Mouse (Mus musculus): ENCODE results near the gene Ammecr1.

The Ammecr1 gene

DNA sequence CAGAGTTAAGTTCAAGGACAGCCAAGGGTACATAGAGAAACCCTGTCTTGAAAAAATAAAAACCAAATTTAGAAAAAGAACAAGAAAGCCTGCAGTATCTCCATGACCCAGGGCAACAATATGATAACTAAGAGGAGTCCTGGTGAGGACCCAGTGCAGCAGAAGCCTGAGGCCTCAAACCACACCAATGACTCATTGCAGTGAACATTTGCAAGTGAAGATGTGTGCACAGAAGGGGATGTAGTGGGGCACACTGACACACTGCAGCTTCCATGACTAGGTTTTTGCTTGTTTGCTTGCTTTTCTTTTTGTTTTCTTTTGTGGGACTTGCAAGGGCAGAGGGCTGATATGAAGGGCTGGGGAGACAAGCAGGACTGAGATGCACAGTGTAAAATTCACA lies 52.3 kb downstream of the Ammecr1 start:
- peak; percentile 2 for DNase-seq (ENCODE audit: low spot score)

DNA sequence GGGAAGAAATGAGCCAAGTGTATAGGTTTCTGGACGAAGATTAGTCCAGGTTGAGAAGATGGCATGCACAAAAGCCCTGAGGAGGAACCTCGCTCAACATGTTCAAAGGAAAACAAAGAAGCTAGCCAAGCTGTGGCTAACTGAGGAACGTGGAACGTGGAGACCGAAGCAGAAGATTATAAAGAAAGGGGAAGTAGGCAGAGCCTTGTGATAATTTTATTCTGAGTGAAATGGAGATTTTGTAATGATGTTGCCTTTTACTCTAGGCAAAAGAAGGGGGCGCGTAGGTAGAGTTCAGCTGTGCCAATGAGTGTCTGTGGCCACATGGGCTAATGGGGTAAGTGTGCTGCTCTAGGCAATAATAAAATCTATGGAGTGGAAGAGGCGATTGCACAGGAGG lies 62.7 kb downstream of the Ammecr1 start:
- no peak for DNase-seq (ENCODE audit: low spot score)

DNA sequence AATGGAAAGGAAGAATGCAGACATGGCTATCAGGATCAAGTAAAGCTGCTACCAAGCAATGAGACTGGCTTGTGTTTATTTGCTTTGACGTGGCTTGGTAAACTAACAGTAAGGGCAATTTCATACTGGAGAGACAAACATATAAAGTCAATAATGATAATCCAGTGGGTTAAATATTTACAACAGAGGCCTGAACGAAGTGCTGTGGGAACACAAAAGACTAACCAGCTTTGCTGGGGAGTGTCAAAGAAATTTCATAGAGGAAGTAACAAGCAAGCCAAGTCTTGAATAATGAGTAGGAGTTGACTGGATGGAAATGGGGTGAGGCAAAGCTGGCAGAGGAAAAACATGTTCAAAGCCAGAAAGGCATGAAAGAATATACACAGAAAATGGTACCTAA lies 63.9 kb downstream of the Ammecr1 start:
- no peak for DNase-seq (ENCODE audit: low spot score)

DNA sequence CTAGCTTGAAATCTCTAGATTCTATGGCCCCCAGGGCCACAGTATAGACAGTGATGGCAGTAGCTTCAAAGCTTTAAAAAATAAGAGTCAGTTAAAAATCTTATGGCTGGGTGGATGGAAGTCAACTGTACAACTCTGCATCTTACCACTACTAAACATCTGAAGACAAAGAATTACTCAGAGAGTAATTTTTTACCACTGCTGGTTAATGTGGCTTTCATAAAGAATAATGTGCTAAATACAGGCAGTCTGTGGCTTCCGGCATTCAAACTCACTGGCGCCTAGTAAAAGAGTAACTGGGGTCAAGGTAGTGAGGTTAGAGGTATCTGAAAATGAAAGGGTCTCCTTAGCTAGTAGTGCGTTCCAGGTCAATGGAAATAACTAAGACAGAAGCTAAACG lies 64.6 kb downstream of the Ammecr1 start:
- DNase-seq (ENCODE audit: low spot score): no peak

DNA sequence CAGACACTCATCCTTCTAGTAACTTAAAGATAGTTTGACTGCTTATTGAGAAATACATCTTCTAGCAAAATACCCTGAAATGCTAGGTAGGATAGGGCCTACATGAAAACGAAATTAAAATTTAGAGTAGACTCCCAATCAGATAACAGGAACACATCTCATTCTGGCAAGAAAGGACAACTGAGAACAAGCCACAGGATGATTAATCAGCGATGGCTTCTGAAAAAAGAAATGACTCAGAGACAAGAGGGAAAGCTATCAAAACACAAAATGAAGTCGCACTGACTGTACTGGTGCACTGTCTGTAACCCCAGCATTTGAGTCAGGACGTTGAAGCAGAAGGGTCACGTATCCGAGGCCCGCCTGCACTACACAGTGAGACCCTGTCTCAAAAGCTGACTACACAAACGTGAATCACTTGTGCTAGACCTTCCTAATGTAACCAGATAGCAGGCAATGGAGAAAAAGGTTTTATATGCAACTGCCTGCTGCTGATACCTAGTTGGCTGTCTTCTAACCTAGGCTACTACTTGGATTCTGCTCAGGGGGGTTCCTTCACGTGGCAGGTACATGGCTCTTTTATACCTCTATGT lies 68.1 kb downstream of the Ammecr1 start:
- DNase-seq (ENCODE audit: low spot score): no peak

DNA sequence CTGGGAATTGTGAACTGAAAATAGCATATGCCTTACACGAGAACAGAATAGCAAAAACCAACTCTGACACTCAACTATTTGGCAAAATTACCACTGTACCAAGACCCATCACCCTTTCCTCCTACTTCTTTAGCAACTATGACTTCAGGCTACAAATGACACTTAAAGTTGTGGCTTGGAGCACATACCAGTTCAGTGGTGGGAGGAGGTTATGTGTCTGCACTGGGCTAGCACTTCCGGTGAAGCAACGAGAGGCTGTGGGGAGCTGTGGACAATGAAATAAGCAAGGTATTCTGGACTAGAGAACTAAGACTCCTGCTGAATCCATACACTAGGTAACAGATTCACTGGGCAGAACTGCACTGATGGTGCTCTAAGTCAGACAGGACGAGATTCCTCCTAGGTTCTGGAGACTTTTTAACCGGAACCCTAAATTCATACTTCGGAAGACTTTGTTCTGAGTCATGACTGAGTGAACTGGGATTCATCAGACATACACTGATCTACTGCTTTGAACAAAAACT lies 69.0 kb downstream of the Ammecr1 start:
- no peak for DNase-seq (ENCODE audit: low spot score)

DNA sequence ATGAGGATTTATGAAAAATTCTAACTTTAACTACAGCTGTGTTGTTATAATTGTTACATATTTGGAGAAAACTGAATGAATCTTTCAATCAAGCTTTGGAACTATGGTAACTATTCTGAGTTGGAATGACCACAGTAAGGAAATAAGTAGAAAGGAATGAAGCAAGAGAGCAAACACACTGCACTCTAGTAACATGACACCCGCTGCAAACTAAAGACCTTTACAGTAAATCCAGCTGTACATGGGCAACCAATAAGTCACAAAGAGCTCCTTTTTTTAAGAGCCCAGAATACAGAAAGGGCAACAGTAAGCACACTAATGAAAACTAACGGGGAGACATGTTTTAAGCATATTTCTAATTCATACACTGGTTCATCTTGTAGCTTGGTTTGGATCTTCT lies 71.2 kb downstream of the Ammecr1 start:
- no peak for DNase-seq (ENCODE audit: low spot score)

DNA sequence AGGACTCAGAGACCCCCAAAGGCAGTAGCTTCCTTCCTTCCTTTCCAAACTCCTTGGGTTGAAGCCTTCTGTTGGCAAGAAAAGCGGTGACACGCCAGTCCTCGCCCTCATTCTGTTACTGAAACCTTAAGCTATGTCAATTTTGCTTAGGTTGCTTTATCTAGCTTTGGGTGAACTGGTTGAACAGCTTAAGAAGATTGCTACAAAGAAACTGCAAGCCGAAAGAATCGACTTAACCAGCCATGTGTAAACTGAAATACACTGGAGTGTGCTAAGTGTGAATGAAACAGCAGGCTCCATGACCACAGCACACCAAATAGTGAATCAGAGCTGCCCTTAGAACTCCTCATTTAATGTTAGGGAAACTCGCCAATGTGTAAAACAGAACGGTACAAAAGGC lies 80.6 kb downstream of the Ammecr1 start:
- no peak for DNase-seq (ENCODE audit: low spot score)

DNA sequence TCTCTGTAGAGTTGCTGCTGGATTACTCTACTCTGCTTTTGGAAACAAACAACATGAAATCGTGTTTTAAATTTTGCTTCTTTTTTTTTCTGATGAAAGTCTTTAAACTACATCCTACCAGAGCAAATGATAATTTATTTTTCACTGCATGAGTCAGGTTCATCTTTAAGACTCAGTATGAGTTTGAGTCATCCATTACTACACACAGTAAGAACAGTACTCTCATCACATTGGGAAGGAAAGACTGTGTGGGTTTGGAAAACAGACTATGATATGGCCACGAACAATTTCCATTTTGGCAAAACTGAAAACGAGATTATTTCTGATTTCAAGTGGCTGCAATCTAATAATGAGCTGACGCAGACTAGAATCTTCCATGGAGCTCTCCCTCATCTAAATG lies 82.9 kb downstream of the Ammecr1 start:
- DNase-seq (ENCODE audit: low spot score): no peak

DNA sequence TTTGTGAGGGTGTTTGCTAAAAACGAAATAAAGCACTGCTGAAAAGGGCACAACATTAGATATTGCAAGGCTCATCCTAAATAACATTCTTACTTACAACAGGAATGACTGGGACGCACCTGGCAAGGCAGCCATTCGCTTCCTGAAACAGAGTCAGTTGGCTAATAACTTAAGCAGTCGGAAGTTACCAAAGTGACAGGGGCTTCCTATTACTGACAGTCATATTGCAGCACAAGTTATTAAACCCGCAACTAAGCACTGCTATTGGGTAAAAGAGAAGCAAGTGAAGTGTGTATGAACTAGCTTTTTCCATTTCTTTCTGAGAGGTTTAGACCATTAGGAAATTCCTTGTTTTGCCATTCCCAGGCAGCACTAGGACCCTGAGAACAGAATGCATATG lies 84.3 kb downstream of the Ammecr1 start:
- DNase-seq (ENCODE audit: low spot score): no peak

DNA sequence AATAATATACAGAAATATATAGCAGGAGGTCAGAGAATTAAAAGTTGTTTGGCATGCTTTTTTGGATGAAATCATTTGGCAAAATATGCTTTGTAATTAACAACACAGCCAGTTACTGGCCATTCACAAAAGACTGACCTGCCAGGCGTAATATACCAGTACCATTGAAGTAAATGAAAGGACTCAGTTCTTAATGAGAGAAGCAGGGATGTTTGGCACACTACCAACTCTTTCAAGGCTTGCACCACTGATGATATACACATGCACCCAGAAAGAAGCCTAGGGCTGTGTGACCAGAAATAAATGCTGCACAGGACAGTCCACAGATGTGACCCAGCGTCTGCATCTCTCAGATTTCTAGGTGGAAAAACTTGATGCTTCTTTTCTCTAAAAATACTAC lies 96.7 kb downstream of the Ammecr1 start:
- no peak for DNase-seq (ENCODE audit: low spot score)

DNA sequence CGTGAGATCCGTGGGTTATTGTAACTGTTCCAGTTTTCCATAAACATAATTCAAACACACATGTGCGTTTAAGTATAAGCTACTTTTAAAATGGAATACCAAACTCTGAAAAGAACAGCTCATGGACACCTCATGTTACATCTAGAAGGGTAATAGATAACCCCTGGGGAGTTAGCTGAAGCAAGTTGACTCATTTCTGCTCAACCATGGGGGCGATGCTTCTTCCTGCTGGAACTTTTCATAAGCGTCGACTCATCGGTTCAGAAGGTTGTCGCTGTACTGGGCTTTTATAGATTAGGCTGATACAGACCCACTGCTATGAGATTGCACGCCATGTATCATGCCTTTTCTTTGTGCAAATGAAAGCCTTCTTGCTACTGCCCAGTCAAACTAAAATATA lies 118.5 kb downstream of the Ammecr1 start:
- no peak for DNase-seq (ENCODE audit: low spot score)

DNA sequence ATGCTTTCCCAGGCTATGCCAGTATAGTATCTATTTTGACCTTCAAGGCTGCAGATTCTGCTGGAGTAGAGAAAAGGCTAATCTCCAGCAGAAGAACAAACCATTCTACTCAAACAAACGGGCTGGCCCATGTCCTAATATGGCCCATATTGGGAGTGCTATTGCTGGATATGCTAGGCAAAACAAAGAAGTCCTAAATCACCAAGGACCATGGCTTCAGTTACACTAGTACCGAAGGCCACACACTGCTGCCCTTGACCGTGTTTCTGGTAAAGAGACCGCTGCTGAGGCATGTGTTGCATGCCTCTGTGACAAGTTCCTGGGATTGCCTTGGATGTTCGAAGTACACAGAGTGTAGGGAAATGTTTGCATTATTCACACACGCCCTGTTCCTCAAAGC lies 120.3 kb downstream of the Ammecr1 start:
- DNase-seq (ENCODE audit: low spot score): peak; percentile 60

DNA sequence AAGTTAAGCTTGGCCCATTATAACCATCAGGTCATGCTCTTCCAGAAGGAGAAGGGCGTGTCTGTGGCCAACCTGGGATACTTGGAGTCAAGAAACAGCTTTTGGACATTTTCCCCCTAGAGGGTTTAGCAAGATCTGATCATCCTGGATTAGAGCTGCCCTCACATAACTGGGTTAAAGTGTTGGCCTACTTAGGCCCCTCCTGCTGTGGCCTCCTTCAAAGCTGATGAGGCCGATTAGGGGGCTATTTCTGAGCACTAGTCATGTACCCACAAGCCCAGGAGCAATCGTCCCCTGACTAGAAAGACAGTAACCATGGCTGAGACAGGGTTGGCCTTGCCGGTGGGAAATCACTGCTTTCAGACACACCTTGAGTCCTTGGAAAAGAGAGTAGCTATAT lies 124.6 kb downstream of the Ammecr1 start:
- DNase-seq (ENCODE audit: low spot score): no peak

DNA sequence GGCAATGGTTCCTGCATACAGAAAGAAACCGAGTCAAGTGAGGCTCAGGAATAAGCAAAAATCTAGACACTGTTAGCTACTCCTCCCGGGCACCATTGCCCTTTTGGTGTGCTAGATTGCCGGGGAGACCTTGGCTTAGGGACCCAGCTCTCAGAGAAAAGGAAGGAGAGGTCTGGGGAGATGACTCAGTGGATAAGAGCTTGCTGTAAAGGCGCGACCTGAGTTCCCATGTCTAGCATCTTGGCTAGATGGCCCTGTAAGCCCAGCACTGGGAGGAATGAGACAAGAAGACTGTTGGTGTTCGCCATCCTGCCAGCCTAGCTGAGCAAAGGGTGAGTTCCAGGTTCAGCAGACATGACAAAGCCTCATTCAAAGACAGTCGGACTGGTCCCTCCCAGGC lies 127.1 kb downstream of the Ammecr1 start:
- no peak for DNase-seq (ENCODE audit: low spot score)

DNA sequence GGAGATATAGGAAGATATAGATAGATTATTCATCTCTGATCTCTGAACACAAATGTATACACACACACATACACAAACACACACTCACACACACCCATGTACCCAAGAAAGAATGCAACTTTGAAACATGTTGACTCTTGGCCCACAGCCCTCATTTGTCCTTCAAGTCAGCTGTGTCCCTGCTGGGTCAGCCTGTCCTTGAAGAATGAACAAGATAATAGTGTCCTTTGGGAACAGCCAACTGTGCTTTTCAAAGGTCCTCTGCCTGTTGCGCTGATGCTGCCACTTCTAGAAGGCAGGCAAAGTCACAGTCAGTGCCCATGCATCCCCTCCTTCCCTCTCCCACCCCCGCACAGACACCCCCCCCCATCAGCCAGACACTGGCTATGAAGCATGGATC lies 127.7 kb downstream of the Ammecr1 start:
- peak; percentile 53 for DNase-seq (ENCODE audit: low spot score)

DNA sequence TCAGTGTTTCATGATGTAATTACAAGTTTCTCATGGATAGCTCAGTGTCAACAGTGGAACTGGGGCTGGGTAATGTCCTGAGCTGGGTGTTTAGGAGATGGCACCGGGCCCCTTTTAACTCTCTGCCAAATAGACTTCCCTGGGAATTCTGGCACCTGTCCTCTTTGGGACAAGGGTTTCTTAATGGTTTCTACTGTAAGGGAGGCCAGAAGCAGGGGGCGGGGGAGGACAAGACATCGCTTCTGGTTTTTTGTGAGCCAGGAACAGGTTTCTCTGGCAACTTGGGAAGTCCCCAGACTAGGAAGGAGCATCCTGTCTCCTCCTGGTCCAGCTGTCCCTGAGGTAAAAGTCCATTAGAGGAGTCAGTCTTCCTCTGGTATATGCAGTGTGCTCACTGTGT lies 129.2 kb downstream of the Ammecr1 start:
- no peak for DNase-seq (ENCODE audit: low spot score)

DNA sequence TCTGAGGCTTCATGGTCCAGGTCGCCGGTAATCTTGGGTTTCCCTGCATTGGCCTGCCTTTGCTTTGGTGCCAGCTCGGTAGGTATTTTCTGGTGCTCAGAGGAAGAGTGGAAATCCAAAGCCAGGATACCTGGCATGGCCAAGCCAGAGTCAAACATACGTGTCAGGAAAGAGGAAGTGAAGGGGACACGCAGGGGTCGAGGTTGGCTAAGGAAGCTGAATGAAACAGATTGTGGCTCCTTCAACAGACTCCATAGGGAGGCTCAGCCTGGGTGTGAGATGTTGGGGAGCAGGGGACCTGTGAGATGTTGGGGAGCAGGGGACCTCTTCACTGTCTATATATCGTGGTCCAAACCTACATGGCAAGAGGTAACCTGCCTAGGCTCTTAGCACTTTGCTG lies 130.1 kb downstream of the Ammecr1 start:
- no peak for DNase-seq (ENCODE audit: low spot score)

DNA sequence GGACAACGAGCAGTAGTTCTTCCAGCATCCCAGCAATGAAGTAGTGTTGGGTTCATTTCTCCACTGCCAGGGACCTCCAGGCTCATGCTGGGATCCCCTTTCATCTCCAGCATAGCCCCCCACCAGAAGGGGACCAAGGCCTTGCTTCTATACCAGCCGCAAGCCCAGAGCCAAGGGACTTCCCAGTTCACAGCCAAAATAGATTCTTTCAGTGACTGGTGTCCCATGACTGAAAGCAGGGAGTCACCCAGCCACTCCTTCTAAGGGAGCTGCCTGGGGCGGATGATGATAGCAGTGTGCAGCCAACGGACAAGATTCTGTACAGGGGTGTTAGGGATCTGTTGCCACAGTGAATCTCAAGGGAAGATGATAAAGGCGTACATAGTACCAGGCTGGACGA lies 131.7 kb downstream of the Ammecr1 start:
- DNase-seq (ENCODE audit: low spot score): no peak

DNA sequence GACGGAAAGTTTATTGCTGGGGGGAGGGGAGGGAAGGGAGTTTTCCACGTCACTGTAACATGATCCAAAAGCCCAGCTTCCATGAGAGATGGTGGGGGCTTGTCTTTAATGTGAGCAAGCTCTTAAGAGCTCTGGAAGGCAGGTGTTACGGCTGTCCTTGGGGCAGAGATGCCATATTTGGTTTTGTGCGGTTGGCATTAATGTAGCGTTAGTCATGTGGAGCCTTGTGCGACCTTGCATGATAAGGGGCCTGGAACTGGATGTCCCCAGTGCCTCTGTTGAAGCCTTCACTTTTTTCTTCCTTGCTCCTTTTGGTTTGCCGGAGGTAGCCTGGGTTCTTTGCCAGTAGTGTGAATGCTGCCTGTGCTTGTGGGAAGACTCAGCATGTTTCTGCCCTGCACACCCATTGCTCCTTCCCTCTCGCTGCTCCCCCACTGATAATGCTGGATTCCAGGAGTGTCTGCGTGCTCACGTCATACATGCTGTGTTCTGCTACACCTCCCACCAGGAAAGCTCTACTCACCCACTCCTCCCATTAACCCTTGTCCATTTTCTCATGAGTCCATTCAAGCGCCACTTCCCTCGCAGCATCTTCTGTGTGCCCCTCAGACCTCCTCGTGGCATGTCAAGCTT lies 133.2 kb downstream of the Ammecr1 start:
- peak; percentile 47 for DNase-seq (ENCODE audit: low spot score)

DNA sequence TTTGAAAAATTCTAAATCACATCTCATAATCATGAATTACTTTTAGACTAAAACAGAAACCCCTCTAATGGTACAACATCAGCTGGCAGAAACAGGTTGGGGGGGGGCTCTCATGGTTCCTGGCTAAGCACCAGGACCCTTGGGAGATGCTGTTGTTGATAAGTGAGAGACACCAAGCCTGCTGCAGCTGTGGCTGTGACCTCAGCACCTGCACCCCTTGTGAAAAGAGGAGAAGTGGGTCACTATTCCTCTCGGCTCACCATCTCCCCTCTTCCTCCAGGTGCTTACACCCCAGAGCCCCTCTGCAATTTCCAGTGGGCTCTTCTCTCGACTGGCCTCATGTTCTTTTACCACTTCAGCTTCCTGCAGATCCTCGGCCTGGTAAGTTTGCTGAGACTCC lies 134.3 kb downstream of the Ammecr1 start:
- no peak for DNase-seq (ENCODE audit: low spot score)

DNA sequence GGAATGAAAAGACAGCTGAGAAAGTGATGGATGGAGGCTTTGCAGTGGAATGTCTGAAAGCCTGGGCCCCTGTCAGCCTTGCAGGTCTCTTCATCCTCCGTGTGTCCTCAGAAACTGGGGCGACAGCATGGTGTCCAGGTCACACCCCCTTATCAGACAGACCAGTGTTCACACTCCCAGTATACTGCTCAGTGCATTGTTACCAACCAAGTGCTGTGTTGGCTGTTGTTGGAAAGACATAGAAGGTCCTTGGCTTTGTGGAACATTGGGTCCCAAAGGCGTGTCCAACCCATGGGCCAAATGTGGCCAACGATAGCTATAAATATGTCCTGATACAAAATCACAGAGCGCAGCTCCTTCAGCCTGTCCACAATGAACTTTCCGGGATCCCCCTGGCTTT lies 136.0 kb downstream of the Ammecr1 start:
- DNase-seq (ENCODE audit: low spot score): no peak

DNA sequence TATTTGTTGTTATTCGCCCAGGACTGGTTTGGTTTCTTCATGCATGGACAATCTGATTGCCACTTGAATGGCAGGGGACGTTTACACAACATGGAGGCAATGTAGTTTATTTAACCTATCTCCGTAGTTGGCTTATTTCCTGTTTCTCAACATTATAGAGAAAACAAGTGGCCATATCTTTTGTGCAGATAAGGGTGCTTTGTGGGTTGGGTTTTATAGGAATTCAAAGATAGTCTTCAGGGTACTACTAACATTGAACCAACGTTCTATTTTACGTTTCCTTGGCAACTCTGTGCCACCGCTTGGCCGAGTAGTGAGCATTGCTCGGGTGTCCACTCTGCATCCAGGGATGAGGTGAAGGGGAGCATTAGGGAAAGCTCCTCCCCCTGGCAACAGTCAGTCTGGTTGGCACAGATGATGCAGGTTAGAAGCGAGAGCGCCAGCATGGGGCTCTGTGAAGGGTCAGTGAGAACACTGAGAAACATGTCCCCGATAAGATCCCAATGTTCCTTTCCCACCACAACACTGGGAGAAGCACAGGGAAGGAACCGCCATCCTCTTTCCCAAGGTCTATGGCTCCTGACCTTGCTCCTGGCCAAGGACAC lies 136.6 kb downstream of the Ammecr1 start:
- no peak for DNase-seq (ENCODE audit: low spot score)

DNA sequence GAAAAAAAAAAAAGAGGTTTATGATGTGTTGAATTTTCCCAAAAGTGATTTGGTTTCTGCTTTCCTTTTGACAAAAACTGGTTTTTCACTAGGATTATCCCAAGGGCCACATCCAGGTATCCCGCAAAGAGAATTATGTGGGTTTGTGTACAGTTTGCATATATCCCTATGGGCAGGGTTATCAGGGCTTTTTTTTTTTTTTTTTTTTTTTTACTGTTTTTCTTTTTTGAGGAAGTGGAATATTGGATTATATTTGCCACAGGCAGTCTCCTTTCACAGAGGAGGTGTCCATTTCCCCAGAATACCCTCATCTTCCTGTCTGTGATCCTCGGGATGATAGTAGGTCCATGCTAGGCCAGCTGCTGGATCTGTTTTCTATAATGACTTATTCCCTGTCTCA lies 137.3 kb downstream of the Ammecr1 start:
- no peak for DNase-seq (ENCODE audit: low spot score)
